Mouse (Mus musculus) cerebellum, postnatal 4 days (tissue): ENCODE data around the gene Sh2d1b1.
"Not testable (repeated sequence)": the region's sequence is repeated elsewhere in the genome, so short reads cannot be mapped to it uniquely, and the experiment has no call there.

Experiments
- DNase-seq, 2 experiments: peaks; one replicate each; pipeline ENCODE4 v3.0.0; 2022; ENCODE audit warnings: low spot score in 2 of 2, mixed read lengths in 1 of 2

Sh2d1b1 gene

DNA sequence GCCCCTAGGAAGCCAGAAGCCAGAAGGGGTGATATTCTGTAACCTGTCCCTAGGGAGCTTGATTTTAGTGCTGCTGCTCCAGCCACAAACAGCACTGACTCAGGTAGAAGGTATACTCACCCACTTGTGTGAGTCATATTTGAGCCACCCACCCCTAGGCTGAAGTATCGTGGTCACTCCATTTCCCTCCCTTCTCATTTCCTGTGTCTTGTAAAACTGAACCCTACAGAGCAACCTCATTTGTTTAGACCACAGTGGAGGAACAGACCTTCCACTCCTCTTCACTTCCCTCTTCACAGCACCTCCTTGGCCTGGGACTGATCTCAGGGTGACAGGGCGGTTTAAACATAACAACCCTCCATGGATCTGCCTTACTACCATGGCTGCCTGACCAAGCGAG lies at the start of gene Sh2d1b1:
Gene Sh2d1b1, plus strand, starts transcription at position 305 of the 400 bp plus-strand sequence.
- DNase-seq = no peak

DNA sequence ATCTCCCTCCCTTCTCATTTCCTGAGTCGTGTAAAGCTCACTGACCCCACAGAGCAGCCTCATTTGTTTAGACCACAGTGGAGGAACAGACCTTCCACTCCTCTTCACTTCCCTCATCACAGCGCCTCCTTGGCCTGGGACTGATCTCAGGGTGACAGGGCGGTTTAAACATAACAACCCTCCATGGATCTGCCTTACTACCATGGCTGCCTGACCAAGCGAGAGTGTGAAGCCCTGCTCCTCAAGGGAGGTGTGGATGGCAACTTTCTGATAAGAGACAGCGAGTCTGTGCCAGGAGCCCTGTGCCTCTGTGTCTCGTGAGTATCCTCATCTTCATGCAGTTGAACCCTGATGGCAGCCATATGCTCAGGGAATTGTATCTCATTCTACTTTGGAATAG lies 44.4 kb upstream of the Sh2d1b1 start, which contains the start of gene Sh2d1b2:
Gene Sh2d1b2, plus strand, starts transcription at position 62 of the 400 bp plus-strand sequence.
- not testable (repeated sequence) for DNase-seq

DNA sequence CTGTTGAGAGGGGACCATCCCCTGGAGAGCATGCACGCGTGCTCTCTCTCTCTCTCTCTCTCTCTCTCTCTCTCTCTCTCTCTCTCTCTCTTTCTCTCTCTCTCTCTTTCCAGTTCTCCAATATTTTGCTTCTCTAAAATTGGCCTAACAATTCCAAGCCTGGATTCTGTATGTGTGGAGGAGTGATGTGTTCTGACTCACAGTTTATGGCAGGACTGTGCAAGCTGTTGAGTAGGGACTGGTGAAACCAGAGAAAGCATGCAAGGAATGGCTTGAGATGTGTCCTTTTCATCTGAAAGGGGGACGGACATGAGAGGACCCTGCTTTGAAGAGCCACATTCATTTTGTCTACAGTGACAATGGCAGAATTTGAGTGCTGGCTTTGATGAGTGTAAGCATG lies 32.1 kb upstream of the Sh2d1b1 start:
- no peak for DNase-seq

DNA sequence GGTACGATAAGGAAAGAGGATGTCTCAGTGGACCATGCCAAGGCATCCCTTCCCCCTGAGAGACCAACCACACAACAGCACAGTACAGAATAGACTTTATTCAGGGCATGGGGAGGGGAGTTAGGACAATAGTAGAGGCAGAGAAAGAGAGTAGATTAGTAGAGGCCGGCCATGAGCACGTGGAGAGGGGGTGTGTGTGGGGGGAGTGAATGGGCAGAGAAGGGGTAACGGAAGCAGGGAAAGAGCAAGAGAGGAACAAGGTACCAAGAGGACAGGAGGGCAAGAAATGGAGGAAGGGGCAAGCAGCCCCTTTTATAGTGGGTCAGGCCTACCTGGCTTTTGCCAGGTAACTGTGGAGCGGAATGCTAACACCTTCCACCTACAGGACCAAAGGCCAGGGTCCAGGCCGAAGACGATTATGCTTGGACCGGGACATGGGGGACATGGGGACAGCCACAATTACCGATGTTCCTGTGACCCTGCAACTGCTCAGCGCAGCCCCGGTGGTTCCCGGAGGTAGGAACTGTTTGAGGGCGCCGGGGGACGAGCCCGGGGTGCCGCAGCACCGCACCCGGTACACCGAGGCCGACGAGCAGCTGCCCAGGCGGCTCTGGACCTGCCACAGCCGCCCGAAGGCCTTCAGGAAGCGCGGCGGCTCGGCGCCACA lies 22.1 kb upstream of the Sh2d1b1 start:
- DNase-seq = no peak

DNA sequence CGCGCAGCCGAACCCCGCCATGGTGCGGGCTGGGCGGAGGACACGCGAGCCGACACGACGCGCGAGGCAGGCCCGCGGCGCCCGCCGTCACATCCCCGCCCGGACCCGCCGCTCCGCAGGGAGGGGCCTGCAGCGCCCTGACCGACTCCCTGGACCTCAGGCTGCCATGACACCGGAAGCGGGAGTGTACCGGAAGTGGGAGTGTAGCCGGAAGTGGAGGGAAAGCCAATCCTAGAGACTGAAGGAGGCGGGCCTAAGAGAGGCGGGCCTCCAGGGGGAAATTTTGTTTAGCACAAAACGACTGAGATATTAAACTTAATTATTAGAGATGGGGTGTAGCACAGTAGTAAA lies 21.6 kb upstream of the Sh2d1b1 start:
- peak; percentile 62 to 72 for DNase-seq

DNA sequence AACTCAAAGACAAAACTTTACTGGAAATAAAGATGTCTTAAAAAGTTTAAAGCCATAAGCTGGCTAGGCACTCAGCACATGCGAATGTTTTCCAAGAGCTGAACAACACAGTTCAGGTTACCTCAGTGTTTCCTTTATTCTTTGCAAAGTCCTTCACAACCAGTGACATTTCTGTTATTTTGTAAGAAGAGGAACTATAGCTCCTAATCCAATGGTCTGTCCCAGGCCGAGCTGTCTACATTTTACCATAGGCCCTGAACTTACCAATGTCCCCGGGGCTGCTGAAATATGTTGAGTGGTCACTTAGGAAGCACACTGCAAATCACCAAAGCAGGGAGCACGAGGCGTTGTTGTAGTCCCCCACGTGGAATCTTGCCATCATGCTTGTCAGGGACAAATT lies 6.8 kb upstream of the Sh2d1b1 start:
- DNase-seq = no peak

DNA sequence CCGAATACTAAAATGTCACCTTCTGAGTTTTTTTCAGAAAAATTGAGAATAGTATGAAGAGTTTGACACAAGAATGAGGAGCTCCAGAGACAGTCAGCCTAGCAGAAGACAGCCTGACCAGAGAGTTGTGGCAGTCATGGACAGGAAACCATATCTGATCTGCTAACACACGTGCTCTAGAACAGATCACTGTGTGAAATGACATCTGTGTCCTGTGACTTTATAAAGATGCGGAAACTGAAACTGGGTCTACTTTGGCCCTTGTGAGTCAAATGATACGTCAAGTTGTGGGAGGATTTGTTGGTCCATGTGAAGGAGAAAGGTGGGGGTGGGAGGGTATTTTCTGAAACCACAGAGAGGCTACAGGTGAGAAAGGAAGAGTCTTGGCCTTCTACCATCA lies 6.4 kb upstream of the Sh2d1b1 start:
- DNase-seq = no peak

DNA sequence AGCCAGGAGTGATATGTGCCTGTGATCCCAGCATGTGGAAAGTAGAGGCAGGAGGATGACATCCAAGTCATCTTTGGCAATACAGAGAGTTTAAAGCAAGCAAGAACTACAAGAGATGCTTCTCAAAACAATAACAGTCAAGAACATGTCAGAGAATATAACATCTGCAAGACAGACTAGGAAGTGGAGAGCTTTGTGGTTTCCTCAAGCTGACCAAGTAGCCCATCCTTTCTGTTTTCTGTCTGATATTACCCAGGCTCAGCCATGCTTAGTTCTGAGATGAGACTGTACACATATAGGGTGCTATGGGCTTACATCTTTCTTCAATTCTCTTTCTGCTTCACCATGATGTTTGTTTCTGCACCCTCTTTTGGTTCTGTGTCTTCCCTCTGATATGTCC lies 3.9 kb upstream of the Sh2d1b1 start:
- DNase-seq = no peak

DNA sequence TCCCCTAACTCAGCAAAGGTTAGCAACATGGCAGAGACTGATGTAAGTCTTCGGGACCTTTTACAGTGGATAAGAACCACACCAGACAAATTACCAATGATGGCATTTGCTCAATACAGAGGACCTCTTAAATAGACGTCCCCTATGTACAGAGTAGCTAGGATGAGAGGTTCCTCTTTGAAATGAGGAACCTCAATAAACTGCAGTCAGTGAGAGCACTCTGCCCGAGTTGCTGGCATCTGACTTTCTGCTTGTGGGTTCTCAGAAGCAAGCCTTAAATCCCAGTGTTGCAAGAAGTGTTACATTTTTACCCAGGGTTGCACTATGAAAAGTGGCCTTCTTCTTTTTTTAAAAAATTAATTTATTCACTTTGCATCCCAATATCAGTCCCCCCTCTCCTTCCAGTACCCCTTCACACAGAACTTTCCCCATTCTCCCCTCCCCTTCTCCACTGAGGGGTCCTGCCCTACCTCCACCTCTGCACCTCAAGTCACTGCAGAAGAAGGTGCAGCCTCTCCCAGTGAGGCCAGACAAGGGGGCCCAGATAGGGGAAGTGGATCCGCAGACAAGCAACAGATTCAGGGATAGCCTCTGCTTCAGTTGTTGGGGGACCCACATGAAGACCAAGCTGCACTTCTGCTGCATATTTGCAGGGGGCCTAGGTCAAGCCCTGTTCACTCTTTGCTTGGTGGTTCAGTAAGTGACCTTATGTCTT lies 5.5 kb downstream of the Sh2d1b1 start:
- DNase-seq = no peak

DNA sequence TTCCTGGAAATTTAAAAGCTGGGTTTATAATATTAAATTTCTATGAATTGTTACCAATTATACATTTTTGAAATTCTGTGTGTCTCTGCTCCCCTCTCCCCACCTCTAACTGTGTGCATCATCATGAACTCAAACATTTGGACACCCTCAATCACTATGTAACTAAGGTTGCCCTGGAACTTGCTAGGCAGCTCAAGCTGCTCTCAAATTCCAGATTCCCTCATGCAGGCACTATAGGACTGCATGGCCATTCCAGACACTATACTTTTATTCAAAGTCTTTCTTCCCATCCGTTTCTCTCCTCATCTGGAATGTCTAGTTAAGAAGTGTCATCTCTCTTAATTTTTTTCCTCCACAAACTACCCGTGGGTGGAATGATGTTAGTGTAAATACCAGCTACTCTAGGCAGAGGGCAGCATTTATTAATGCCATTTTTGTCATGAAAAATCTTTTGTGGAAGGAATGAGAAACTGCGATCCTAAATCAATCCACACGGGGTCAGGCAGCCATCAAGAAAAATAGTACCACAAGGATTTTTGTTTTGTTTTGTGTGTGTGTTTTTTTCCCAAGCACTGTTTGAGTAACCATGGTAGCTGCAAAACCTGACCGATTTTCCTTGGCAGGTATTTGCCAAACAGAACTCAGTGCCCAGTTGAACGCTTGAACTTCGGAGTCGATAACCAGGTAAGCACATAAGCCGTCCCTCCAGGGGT lies 15.3 kb downstream of the Sh2d1b1 start:
- peak in 1 of 2 experiments; percentile 59 for DNase-seq

DNA sequence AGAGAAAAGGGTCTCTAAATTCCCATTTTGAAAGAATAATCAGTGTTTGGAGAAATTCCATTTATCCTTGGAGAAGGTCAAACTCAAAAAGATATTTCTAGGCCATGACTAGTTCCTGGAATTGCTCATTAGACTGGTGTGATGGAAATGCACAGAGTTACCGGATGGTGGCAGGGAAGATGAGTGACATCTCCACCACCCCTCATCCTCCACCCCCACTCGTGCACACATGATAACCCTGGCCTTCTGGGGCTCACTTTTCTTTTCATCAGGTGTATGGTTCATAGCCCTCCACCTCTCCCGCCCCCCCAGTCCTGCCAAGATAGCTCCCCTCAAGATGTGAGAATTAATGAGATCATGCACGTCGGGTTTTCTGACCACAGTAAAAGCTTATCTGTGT lies 16.1 kb downstream of the Sh2d1b1 start:
- DNase-seq = no peak

DNA sequence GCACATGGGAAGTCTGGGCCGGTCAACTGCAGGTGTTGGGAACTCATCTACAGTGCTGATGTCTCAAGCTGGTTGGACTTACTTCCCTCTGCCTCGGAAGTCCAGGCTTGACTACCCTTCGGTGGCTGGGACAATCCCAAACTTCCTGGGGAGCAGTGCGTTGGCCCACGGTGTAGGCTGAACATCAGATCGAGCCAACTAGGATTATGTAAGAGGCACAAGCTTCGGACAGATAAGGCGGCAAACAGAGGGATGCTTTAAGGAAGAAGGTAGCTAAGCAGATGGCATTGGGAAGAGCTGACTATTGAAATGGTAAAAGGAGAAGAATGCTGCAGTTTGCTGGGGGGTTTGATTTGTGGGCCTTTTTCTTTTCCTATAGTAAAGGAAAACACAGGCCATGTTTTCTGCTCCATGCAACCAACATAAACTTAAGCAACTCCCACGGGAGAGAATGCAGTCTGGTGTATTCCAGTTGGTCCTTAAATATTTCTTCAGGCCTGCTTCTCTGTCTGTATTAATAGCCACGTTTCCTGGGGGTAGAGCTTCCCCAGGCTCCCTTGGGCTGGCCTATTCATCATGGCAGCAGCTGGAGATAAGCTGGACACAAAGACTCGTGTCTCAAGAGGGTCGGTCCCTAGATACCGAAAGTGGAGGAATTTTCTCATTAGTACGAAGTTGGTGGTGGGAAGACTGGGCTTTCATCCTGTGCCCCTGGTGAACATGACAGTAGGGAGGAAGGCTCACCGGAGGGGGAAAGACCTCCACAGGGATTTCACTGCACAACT lies 17.9 kb downstream of the Sh2d1b1 start:
- DNase-seq = no peak

DNA sequence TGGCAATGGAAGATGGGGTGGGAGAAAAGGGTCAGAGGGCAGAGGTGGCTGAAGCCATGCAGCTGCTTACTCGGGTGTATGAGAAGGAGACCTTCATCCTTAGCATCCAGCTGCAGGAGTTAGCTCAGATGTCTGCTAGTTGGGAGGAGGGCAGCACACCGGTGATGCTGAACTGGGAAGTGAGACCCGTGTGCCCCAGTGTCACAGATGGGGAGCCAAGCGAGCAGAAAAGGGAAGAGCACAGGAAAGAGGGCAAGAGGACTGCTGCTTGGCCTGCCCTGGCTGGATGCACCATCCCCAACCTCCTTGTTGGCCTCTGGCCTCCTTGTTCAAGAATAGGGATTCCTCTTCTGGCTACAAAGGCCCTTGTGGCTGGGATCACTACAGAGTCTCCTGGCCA lies 22.4 kb downstream of the Sh2d1b1 start:
- DNase-seq = no peak

DNA sequence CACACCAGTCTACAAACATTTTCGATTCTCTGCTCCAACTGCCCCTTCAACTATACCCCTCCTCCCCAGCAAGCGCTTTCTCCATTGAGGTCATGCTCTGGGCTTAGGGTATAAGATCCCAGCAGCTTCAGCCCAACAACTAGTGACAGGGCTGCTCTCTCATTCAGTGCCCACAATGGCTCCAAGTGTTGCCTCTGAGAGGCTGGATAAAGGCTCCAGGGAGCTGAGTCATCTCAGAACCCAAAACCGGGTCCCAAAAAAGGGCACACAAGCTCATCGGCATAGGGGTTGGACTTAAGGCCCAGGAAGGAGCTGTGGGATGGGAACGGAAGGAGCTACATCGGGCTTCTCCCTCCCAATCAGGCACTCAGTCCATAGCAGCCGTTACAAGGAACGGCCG lies 24.6 kb downstream of the Sh2d1b1 start:
- no peak for DNase-seq

DNA sequence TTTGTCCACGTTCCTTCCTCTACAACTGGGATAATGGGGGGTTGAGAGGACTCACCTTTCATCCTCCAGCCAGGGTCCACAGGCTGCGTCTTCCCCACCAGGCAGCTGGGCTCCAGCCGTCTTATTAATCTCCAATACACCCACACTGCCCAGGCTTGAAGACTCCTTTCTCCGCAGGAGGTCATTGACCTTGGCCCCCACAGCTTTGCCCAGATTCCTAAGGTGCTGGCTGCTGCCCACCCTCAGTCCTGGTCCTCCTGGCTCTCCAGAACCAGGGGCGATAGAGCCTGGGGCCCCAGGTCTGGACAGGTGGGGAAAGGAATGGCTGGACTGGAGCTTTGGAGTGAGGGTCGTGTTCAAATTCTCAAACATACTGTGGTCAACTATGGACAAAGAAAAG lies 25.3 kb downstream of the Sh2d1b1 start:
- no peak for DNase-seq

DNA sequence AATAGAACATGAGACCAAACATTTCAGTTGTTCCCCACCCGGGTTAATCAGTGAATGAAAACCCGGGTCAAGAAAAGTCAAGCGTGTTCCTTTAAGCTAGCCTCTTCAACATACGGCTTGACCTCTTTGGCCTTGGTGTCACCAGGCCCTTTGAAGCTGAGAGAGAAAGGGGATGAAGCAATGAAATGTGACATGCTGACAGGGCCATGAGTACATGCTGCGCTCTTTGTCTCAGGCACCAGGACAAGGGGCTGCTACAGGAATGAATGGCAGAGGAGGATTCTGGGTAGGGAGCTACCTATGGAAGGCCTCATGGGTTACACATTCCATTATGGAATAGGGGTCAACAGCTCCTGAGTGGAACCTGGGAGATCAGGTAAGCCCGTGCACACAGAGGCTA lies 26.0 kb downstream of the Sh2d1b1 start:
- DNase-seq = no peak

DNA sequence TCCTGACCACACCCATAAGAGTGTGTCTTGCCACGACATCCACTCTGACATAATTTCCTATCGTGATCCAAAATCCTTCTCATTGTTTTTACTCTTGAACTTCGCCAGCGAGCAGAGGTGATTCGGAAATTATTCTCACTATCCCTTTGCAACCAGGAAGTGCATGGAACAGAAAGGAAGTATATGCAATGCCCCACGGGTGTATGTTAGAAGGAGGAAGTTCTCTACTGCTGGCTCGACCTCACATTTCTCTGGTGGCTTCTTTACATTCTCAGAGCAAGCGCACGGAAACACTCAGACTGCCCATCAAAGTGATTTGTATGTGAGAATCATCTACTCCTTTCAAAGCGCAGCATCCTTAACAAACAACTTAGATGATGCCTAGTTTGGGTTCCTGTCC lies 27.9 kb downstream of the Sh2d1b1 start:
- no peak for DNase-seq

DNA sequence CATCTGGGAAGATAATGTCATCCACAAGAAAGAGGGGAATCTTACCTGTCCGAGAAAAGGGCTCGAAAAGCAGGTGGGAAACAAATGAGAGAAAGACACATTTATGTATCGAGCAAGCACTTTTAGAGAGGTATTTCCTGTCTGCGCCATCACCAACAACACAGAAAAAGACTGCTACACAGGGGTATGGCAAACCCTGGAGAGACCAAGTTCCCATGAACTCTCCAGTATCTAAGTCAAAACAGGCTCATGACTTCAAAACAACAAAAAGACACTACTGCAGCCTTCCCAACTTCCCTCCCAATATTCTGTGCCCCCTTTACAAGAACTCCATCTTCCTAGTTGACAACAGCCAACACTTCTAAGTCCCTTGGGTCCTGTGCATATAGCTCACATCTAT lies 29.1 kb downstream of the Sh2d1b1 start, which contains the start of gene Gm7694:
Gene Gm7694, minus strand, starts transcription at position 101 of the 400 bp plus-strand sequence.
- DNase-seq = no peak

DNA sequence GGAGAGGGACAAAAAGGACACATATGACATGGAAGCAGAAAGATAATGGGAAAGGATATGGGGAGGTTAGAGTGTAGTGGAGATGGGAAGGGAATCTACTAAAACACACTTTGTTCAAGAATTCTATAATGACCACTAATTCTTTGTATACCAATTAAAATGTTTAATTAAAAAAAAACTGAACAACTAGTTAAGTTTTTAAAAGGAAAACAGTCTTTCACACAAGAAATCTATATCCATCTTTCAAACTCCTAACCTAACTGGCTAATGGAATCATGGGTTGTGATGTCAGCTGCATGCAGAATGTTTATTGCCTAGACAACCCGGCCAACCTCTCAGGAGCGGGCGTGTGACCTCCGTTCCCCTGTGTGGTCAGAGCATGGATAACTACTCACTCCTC lies 31.4 kb downstream of the Sh2d1b1 start, which contains the start of gene Spata46:
Gene Spata46, plus strand, starts transcription at position 301 of the 400 bp plus-strand sequence.
- no peak for DNase-seq

DNA sequence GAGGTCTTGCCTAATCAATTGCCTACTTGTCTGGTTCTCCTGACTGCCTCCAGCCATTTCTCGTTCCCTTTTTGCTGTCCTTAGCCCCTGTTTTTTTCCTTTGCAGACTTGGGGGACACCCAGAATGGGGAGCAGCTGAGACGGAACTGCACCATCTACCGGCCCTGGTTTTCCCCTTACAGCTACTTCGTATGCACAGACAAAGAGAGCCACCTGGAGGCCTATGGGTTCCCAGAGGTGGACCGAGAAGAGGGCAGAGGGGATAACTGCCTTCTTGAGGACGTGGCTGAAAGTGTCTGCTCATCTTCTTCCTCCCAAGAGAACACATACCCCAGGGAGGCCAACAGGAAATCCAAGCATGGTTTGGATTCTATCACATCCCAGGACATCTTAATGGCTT lies 34.3 kb downstream of the Sh2d1b1 start:
- no peak for DNase-seq

DNA sequence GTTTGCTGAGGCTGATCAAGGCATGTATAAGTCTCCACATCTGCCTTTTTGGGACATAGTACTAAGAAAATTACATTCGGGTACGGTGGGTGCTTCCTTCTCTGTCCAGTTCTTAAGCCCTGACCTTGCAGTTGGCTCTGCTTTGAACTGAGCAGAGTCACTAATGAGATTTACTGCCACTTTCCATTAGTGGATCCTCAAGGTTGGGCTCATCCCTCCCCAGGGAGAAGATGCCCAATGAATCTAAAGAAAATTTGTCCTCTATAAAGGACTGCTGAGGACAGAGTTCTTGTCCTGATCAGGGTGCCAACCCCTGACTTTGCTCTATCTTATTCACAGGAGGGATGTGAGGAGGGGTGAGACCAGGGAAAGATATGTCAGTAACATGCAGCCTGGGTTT lies 44.9 kb downstream of the Sh2d1b1 start:
- DNase-seq = no peak

DNA sequence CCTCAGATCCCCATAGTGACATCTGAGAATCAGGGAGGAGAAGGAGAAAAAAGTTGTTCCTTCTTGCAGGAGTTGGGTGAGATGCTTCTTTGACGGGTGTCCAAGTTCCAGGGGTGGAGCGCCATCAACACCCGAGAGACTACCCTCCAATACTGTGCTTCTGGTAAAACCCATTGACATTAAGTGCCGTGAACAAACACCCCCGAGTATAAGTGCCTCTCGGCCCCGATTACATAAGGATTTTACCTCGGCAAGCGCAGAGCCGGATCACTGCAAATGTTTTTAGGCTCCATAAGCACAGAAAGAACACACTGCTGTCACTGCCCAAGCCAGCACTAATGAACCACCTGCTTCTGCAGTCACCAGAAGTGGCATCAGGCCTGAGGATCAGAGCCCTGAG lies 45.9 kb downstream of the Sh2d1b1 start:
- DNase-seq = no peak
